Mouse (Mus musculus) T-helper 2 cell (primary cell): ENCODE measurements at regions not wholly inside any gene's neighbourhood (a gene's known extent, or its start where the extent isn't known, plus 50 kb on each side); places are given as distances from the start of the nearest gene placed in this dataset.

Experiments used
- in situ Hi-C: fragments of 300-600 bp; cut with MboI, MseI; formaldehyde crosslinking; loops from one replicate; pipeline ENCODE4 v1.15.1; 2025; ENCODE audit warnings: high pct_unique_total_duplicates

- in situ Hi-C loops = loop anchor here (10.0 kb wide), 1 partner anchor 586 kb away; no protein-coding TSS in a partner anchor
These were observed 257.2 kb downstream of the Fzd1 start for GRCm38 (mm10) chr5:4500599-4500998.

DNA sequence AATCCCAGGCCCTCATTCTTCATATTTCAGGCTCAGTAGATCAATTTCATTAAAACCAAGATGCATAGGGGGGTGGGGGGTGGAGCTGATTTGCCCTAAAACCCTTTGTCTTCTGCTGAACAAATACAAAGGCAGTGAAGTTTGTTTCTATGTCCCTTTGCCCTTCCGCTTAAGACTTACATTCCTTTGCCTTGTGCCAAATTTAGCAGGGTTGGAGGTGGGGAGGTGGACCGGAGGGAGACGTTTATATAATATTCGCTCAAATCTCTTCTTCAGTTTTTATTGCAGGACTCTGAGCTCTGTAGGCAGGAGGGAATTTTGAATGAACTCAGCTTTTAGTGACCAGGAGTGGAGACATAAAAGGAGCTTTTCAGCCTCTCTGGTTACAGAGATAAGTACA, 258.8 kb downstream of the Fzd1 start:
- in situ Hi-C loops = no loop called here

DNA sequence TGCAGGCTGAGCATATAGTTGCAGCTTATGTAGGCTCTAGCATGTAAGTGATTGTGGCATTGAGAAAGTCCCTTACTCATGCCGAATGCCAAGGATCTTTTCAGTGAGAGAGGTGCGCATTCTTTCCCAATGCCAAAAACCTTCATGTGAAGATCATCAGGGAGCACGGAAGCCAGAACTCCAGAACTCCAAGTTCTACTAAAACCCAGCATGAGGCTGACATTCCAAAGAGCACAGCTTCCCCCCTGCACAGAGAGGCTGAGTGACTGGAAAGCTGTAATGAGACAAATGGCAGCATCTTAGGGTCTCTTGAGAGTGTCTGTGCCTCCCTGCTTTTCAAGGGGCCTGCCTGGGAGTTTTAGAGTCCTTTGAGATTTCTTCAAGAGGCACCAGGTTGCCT, 259.4 kb downstream of the Fzd1 start:
- in situ Hi-C loops = no loop called here

DNA sequence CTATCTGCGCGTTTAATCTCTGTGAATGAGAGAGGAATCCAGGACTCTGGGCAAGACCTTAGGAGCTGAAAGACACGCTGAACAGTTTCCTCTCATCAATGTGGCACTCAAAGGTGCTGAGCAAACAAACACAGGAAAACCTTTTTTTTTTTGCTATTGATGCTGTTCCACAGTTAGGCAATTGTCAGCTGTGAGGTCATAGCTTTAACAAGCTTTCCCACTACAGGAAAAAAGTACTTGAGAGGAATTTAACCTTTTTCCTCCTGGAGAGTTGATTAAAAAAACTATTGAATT, 261.0 kb downstream of the Fzd1 start:
- in situ Hi-C loops = no loop called here

DNA sequence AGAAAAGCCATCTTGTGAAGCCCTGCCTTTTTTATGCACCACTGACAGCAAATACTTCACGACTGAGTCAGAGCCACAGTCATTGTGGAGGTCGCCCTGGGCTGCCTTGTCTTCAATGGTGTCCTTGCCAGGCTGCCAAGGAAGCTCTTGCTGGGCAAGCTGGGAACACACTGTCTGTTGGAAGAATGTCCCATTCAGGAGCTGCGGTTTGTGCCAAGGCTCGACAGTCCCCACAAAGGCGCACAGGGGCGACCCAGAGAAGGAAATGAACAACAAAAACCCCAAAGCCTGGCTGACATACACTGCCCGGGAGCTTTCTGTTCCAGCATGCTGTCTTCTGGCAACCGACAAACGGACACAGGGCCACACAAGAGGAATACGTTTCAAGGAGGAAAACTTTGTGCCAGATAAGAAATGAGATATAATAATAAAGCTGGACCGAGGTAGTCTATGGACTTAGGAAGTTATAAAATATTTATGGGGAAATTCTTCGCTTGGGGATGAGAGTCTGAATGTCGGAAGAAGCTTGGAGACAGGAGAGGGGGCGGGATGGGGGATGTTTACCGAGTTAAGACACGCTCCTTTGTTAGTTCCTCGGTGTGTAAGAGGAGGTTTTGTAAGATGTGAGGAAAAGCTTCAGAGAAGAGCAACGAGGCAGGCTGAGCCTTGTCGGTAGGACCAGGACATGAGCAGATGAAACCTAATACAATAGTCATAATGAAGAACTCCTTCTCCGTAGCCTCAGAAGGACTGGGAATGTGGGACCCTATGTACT, 261.5 kb downstream of the Fzd1 start:
- in situ Hi-C loops = no loop called here

GRCm38 (mm10) chr5:4495482-4495881, 262.4 kb downstream of the Fzd1 start:
- in situ Hi-C loops = no loop called here

GRCm38 (mm10) chr5:4486391-4487132, 271.3 kb downstream of the Fzd1 start:
- in situ Hi-C loops = no loop called here

DNA sequence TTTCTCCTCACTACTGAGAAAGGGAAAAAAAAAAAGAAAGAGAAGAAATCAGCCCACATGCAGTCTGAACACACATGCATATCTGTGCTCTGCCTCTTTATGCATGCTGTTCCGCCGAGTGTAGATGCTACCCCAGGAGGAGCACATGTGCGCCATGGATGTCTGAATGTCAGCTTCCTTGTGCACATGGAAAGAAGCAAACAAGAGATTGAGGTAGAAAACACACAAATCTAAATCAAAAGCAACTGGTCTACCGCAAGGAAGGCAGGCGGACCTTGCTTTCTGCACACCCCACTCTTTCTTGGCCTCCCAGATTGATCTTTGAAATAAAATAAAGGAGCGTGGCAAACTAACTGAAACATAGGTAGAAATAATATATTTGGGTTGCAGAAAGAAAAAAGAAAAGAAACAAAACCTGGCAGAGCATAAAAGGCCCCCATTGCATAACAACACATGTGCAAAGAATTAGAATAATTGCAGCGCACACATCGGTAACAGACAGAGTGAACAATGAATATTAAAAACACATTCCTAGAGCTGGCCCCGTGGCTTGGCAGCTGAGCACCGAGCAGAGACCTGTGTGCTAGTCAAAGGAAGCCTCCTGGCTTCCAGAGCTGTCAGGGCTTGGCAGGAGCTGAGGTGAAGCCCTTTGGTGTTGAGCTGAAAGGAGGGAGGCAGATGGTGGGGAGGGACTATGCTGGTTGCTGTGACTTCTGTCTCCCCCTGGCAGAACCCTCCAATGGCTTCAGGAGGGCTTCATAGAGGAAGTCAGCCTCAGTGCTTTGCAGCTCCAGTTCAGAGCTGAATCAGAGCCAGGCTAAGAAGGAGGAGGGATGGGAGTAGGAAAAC, 272.1 kb downstream of the Fzd1 start:
- in situ Hi-C loops = no loop called here

GRCm38 (mm10) chr5:4484780-4485179, 273.1 kb downstream of the Fzd1 start:
- in situ Hi-C loops = no loop called here

DNA sequence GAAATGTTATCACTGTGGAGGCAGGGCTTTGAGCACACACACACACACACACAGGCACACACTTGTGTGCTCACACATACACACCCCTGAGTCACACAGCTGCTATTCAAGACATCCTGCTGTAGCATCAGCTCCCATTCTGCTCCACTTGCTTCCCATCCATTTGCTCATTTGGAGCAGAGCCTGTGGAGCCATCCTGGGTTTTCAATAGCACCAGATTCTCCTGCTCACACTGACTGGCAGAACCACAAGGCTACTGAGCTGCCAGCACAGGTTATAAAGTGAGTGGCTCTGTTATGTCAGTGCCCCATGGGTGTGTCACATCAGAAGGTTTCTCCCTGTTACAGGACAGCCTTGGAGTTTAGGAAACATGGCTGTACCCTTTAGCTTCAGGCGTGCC, 273.7 kb downstream of the Fzd1 start:
- in situ Hi-C loops = no loop called here

- in situ Hi-C loops = no loop called here
These were observed 282.1 kb downstream of the Mterf1b start for GRCm38 (mm10) chr5:4474255-4474654.
